Mouse (Mus musculus) heart, embryonic 11.5 days (tissue): ENCODE data around the gene Pdzd4. TPM values are rescaled to one million over a fixed set of nuclear protein-coding genes. Genes with fewer than 3 reads are reported as not detected.
A peak's percentile ranks its signal among the peaks of the same experiment; 100 is the strongest.

Source experiments
- ATAC-seq: fragments of 200-750 bp; cut with Nextera tagmentation; replicated peaks from 2 replicates; pipeline ENCODE4 v1.8.0; 2017; ENCODE audit warnings: moderate library complexity; ENCODE audit not compliant: insufficient number of reproducible peaks, low FRiP score, low TSS enrichment
- H3K27ac ChIP-seq: fragments of 300-500 bp; sonication (generic); 2 replicates; pipeline ENCODE4 v1.5.1; 2014; ENCODE audit warnings: mild to moderate bottlenecking, low read depth, low read length
- H3K27me3 ChIP-seq: fragments of 300-500 bp; sonication (generic); 2 replicates; pipeline ENCODE4 v1.6.1; 2014; ENCODE audit warnings: mild to moderate bottlenecking, low read length, mixed read lengths; ENCODE audit not compliant: control insufficient read depth, insufficient read depth
- H3K36me3 ChIP-seq: fragments of 300-500 bp; sonication (generic); 2 replicates; pipeline ENCODE4 v1.6.1; 2014; ENCODE audit warnings: mild to moderate bottlenecking, low read length, moderate library complexity, mixed read lengths; ENCODE audit not compliant: control insufficient read depth, insufficient read depth
- H3K4me1 ChIP-seq: fragments of 300-500 bp; sonication (generic); 2 replicates; pipeline ENCODE4 v1.6.1; 2014; ENCODE audit warnings: low read length; ENCODE audit not compliant: control insufficient read depth, insufficient read depth
- H3K4me2 ChIP-seq: fragments of 300-500 bp; sonication (generic); 2 replicates; pipeline ENCODE4 v1.6.1; 2014; ENCODE audit warnings: mild to moderate bottlenecking, moderate library complexity
- H3K4me3 ChIP-seq: fragments of 300-500 bp; sonication (generic); 2 replicates; pipeline ENCODE4 v1.5.1; 2014; ENCODE audit warnings: low read depth, low read length
- H3K9ac ChIP-seq: fragments of 300-500 bp; sonication (generic); 2 replicates; pipeline ENCODE4 v1.6.1; 2014; ENCODE audit warnings: mild to moderate bottlenecking, low read depth, low read length, moderate library complexity
- H3K9me3 ChIP-seq: fragments of 300-500 bp; sonication (generic); replicated peaks from 2 replicates; pipeline ENCODE4 v1.6.1; 2016; ENCODE audit warnings: low read length; ENCODE audit not compliant: control insufficient read depth
- WGBS: fragments of 180-500 bp; shearing (Covaris S2); extraction: QIAGEN DNeasy Blood & Tissue Kit; methylation state at CpG from one replicate; pipeline ENCODE4 v1.1.7; 2014; ENCODE audit not compliant: insufficient replicate concordance; 5-methylcytosine and 5-hydroxymethylcytosine counted together
- polyA plus RNA-seq: library from polyadenylated mRNA; unstranded; fragments of >200 nt; fragmentation: Nextera tagmentation; extraction: Ambion mirVana; gene quantifications from 2 replicates; pipeline ENCODE4 v1.2.1, GENCODE M21; 2014

Pdzd4 gene
- polyA plus RNA-seq, 1 experiment from 2014 or later = 0.33 TPM

GRCm38 (mm10) chrX:73797511-73797910 lies 27.3 kb downstream of the Pdzd4 start:
- ATAC-seq = no peak
- H3K27me3 ChIP-seq = 0 out of 2 replicates have a peak, but pooled peaks cover 2% of the 10 kb centered on the region
- H3K27ac ChIP-seq = no peak overlapping the region
- H3K4me1 ChIP-seq = no peaks in the 10 kb centered on the region
- H3K4me3 ChIP-seq = no peak overlapping the region
- H3K9me3 ChIP-seq = no peaks in the 10 kb centered on the region
- H3K9ac ChIP-seq = no peak overlapping the region
- 88% methylated on average over 2 of the region's 2 CpGs for WGBS
- no peak overlapping the region for H3K4me2 ChIP-seq
- no peaks in the 10 kb centered on the region for H3K36me3 ChIP-seq

GRCm38 (mm10) chrX:73793505-73793904 lies 31.3 kb downstream of the Pdzd4 start:
- H3K9me3 ChIP-seq = no peaks in the 10 kb centered on the region
- 0 out of 2 replicates have a peak, but pooled peaks cover 1% of the 10 kb centered on the region for H3K27me3 ChIP-seq
- H3K4me1 ChIP-seq = no peaks in the 10 kb centered on the region
- H3K36me3 ChIP-seq = peaks cover 2% of the 10 kb centered on the region; the same call in 1 of the 2 replicates
- H3K4me3 ChIP-seq = no peak overlapping the region
- H3K4me2 ChIP-seq = no peak overlapping the region
- 45% methylated on average over 1 of the region's 1 CpGs for WGBS
- ATAC-seq = no peak
- no peak overlapping the region for H3K9ac ChIP-seq
- no peak overlapping the region for H3K27ac ChIP-seq

GRCm38 (mm10) chrX:73793039-73793438 lies 31.7 kb downstream of the Pdzd4 start:
- no peak overlapping the region for H3K4me2 ChIP-seq
- ATAC-seq = no peak
- H3K9me3 ChIP-seq = no peaks in the 10 kb centered on the region
- no peak overlapping the region for H3K4me3 ChIP-seq
- H3K9ac ChIP-seq = no peak overlapping the region
- 0 out of 2 replicates have a peak, but pooled peaks cover under 1% of the 10 kb centered on the region for H3K4me1 ChIP-seq
- H3K27me3 ChIP-seq = no peaks in the 10 kb centered on the region
- H3K36me3 ChIP-seq = peaks cover 2% of the 10 kb centered on the region; the same call in 1 of the 2 replicates
- no peak overlapping the region for H3K27ac ChIP-seq

DNA sequence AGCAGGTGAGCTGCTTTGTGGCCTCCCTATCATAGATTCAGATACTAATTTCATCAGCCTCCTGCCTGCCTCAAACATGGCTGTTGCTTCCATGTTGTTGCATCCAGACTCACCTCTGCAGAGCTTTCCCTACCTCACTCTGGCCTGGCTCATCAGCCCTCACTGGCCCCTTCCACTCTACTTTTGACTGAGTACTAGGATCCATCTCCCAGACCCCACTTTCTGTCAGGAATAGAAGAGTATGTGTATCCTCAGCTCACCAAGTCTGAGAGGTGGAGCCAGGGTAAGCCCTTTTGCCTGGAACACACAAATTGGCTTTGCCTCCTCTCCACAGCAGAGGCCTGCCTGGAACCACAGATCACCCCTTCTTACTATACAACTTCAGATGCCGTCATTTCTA lies 36.3 kb downstream of the Pdzd4 start:
- Histone ChIP-seq H3K36me3 (peaks cover 2% of the 10 kb centered on the region; the same call in 1 of the 2 replicates), H3K9me3 (no peaks in the 10 kb centered on the region), H3K9ac (no peak overlapping the region), H3K4me3 (no peak overlapping the region), H3K4me1 (0 out of 2 replicates have a peak, but pooled peaks cover 2% of the 10 kb centered on the region), H3K27me3 (no peaks in the 10 kb centered on the region), H3K4me2 (peak overlapping the region; percentile 59), H3K27ac (no peak overlapping the region)
- WGBS = 90% methylated on average over 1 of the region's 1 CpGs
- ATAC-seq = no peak

DNA sequence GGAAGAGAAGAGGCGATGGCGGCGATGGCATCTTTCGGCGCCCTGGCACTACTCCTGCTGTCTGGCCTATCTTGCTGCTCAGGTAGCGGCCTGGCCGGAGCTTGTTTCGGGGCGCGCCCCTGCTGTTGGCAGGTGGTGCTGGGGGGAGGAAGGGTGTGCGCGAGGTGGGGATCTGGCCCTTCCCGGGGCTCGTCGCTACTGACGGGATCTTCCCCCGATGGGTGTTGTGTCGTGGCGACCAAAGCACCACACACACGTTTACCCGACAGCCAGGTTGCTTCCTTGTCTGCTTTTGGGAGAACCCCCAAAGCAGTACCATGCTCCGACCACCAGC lies 37.6 kb downstream of the Pdzd4 start:
- peak; percentile 41 for ATAC-seq
- peak overlapping the region; percentile 78 for H3K9ac ChIP-seq
- 0 out of 2 replicates have a peak, but pooled peaks cover 2% of the 10 kb centered on the region for H3K4me1 ChIP-seq
- H3K27ac ChIP-seq = peak overlapping the region; percentile 91
- no peaks in the 10 kb centered on the region for H3K27me3 ChIP-seq
- no peaks in the 10 kb centered on the region for H3K9me3 ChIP-seq
- H3K36me3 ChIP-seq = peaks cover 2% of the 10 kb centered on the region; the same call in 1 of the 2 replicates
- H3K4me2 ChIP-seq = peak overlapping the region; percentile 59
- peak overlapping the region; percentile 65 for H3K4me3 ChIP-seq
- 23% methylated on average over 22 of the region's 22 CpGs for WGBS

- WGBS = 17% methylated on average over 51 of the region's 52 CpGs
- peak within 1 kb of the TSS; percentile 91 for H3K27ac ChIP-seq
- ATAC-seq = peak; percentile 92
Observed at GRCm38 (mm10) chrX:73786364-73787224, 38.2 kb downstream of the Pdzd4 start, which contains the start of the genes Idh3g and Ssr4. Idh3g (minus strand) TSS chrX:73786897. Ssr4 (plus strand) TSS chrX:73787028.

GRCm38 (mm10) chrX:73785666-73786065 lies 39.1 kb downstream of the Pdzd4 start:
- Histone ChIP-seq H3K27me3 (no peaks in the 10 kb centered on the region), H3K4me1 (0 out of 2 replicates have a peak, but pooled peaks cover 2% of the 10 kb centered on the region), H3K4me3 (peak overlapping the region; percentile 65), H3K36me3 (peaks cover 6% of the 10 kb centered on the region), H3K9ac (peak overlapping the region; percentile 74), H3K4me2 (peak overlapping the region; percentile 68), H3K27ac (peak overlapping the region; percentile 91), H3K9me3 (no peaks in the 10 kb centered on the region)
- ATAC-seq = no peak

More at GRCm38 (mm10) chrX:73786364-73787224, 38.2 kb downstream of the Pdzd4 start, which contains the start of the genes Idh3g and Ssr4:
- H3K27me3 ChIP-seq = no peaks in the 10 kb centered on the region
- H3K9ac ChIP-seq = peak within 1 kb of the TSS; percentile 78
- H3K4me3 ChIP-seq = peak within 1 kb of the TSS; percentile 65
- peaks cover 5% of the 10 kb centered on the region for H3K36me3 ChIP-seq
- H3K9me3 ChIP-seq = no peaks in the 10 kb centered on the region
- 0 out of 2 replicates have a peak, but pooled peaks cover 2% of the 10 kb centered on the region for H3K4me1 ChIP-seq
- H3K4me2 ChIP-seq = peak within 1 kb of the TSS; percentile 68

GRCm38 (mm10) chrX:73782227-73782626 lies 42.5 kb downstream of the Pdzd4 start:
- H3K9me3 ChIP-seq = no peaks in the 10 kb centered on the region
- H3K4me1 ChIP-seq = no peaks in the 10 kb centered on the region
- H3K36me3 ChIP-seq = peaks cover 6% of the 10 kb centered on the region; the same call in 1 of the 2 replicates
- H3K4me2 ChIP-seq = no peak overlapping the region
- no peak overlapping the region for H3K27ac ChIP-seq
- no peak overlapping the region for H3K9ac ChIP-seq
- no peak overlapping the region for H3K4me3 ChIP-seq
- H3K27me3 ChIP-seq = no peaks in the 10 kb centered on the region
- 90% methylated on average over 3 of the region's 3 CpGs for WGBS
- ATAC-seq = no peak
